Mouse (Mus musculus): ENCODE measurements around the gene 1700034I23Rik. TPM values are rescaled to one million over a fixed set of nuclear protein-coding genes. Genes with fewer than 3 reads are reported as not detected.
A peak's percentile ranks its signal among the peaks of the same experiment; 100 is the strongest.
"Not testable (repeated sequence)": the region's sequence is repeated elsewhere in the genome, so short reads cannot be mapped to it uniquely, and the experiment has no call there.

Gene 1700034I23Rik
- polyA plus RNA-seq, 1 experiment: not detected

GRCm38 (mm10) chr3:40893816-40894258 lies 8.5 kb downstream of the 1700034I23Rik start:
- H3K4me1 ChIP-seq (ENCODE audit: control insufficient read depth, insufficient read depth, low read length): not testable (repeated sequence)
- Histone ChIP-seq H3K4me3 (replicated peaks; ENCODE audit: control insufficient read depth, low read depth, low read length) (peak overlapping the region; percentile 72), H3K27ac (ENCODE audit: control insufficient read depth, insufficient read depth, low read depth, low read length, poor library complexity) (peak overlapping the region; percentile 54)
- TF ChIP-seq CTCF (IDR thresholded peaks at IDR 0.05; ENCODE audit: control insufficient read depth, insufficient read depth, low read length): peak; percentile 57; the same call in 1 of the 2 replicates
- 0 out of 2 replicates have a peak, but pooled peaks have one; percentile 54 for TF ChIP-seq POLR2A (IDR thresholded peaks at IDR 0.05; ENCODE audit: borderline replicate concordance, control insufficient read depth, low read depth, low read length)
- WGBS: under 1% methylated on average over 38 of the region's 38 CpGs

GRCm38 (mm10) chr3:40853123-40853738 lies 49.1 kb downstream of the 1700034I23Rik start:
- H3K4me1 ChIP-seq (ENCODE audit: control insufficient read depth, insufficient read depth, low read length); H3K27ac ChIP-seq (ENCODE audit: control insufficient read depth, insufficient read depth, low read depth, low read length, poor library complexity); H3K4me3 ChIP-seq (replicated peaks; ENCODE audit: control insufficient read depth, low read depth, low read length): not testable (repeated sequence)
- WGBS: 81% methylated on average over 3 of the region's 3 CpGs

Other genes starting within 250 kb of the 1700034I23Rik start
- gene Slc25a31, start 193.7 kb downstream of the 1700034I23Rik start, polyA plus RNA-seq (2011; ENCODE audit: insufficient read depth, insufficient read length, low replicate concordance, missing spikeins): not detected in 2 replicates
- 9.0 and 12.0 TPM in 2 replicates for gene Hspa4l, start 158.0 kb downstream of the 1700034I23Rik start, polyA plus RNA-seq (2011; ENCODE audit: insufficient read depth, insufficient read length, low replicate concordance, missing spikeins)
- 21.5 and 38.5 TPM in 2 replicates for gene Plk4, start 102.5 kb downstream of the 1700034I23Rik start, polyA plus RNA-seq (2011; ENCODE audit: insufficient read depth, insufficient read length, low replicate concordance, missing spikeins)
- 4.0 and 4.2 TPM in 2 replicates for gene Mfsd8, start 55.7 kb downstream of the 1700034I23Rik start, polyA plus RNA-seq (2011; ENCODE audit: insufficient read depth, insufficient read length, low replicate concordance, missing spikeins)
- 1.5 and 2.9 TPM in 2 replicates for gene Abhd18, start 55.6 kb downstream of the 1700034I23Rik start, polyA plus RNA-seq (2011; ENCODE audit: insufficient read depth, insufficient read length, low replicate concordance, missing spikeins)
- gene Larp1b, start 47.3 kb upstream of the 1700034I23Rik start, polyA plus RNA-seq (2011; ENCODE audit: insufficient read depth, insufficient read length, low replicate concordance, missing spikeins): 28.6 and 40.4 TPM in 2 replicates
- gene Pgrmc2, start 180.5 kb upstream of the 1700034I23Rik start, polyA plus RNA-seq (2011; ENCODE audit: insufficient read depth, insufficient read length, low replicate concordance, missing spikeins): 22.4 and 28.1 TPM in 2 replicates

All from bone marrow, adult 2 months (tissue).